Comparison of ENCODE assay signal across 11 mouse cellular contexts in the genomic region with DNA sequence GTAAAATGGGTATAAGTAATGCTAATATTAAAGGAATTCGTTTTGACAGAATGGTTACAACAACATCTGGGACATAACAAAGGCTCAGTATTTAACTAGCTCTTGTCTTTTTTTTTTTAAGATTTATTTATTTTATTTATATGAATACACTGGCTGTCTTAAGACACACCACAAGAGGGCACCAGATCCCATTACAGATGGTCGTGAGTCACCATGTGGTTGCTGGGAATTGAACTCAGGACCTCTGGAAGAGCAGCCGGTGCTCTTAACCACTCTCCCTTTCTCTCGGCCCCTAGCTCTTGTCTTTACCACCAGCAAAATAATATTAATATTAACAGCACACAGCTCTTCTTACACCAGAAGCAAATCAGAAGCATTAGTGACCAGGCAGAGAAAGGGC. TPM values are rescaled to one million over a fixed set of nuclear protein-coding genes. Genes with fewer than 3 reads are reported as not detected.
DNase-seq lines count a peak whose midpoint lies in the region; TF ChIP-seq lines count a peak whose summit lies in the region.
"Had no signal": no experiment of that assay in that cellular context is flagged by ENCODE, and none has a peak within 500 bp of the region (broad histone marks: within the 10 kb centered on the region; RNA-seq: fewer than 3 reads in every experiment).

No protein-coding gene starts in this region.

- 0 out of 2 replicates have a peak, but pooled peaks have one; percentile 7 for TF ChIP-seq CTCF in liver, adult 2 months (IDR thresholded peaks at IDR 0.05; ENCODE audit: low read depth, low read length)

- H3K4me1 ChIP-seq in liver, adult 2 months (ENCODE audit: control insufficient read depth, insufficient read depth, low read length) = peaks cover 11% of the 10 kb centered on the region

- 79% methylated on average over 4 of the region's 4 CpGs for WGBS in liver, adult 2 months

- H3K9ac ChIP-seq in liver, adult 2 months (ENCODE audit: low read depth, low read length) = no peak overlapping the region
- H3K9ac ChIP-seq: stomach, embryonic 15.5 days had no signal

- peaks cover 10% of the 10 kb centered on the region; the same call in 1 of the 2 replicates for H3K79me2 ChIP-seq in liver, adult 2 months (ENCODE audit: control insufficient read depth, insufficient read depth, low read length)
- peaks cover 9% of the 10 kb centered on the region for H3K79me2 ChIP-seq in myocyte (ENCODE audit: control insufficient read depth, insufficient read depth)

- no peak overlapping the region for H3K4me3 ChIP-seq in liver, adult 2 months (ENCODE audit: insufficient read depth, low read depth, low read length)
- peak overlapping the region; percentile 40 for H3K4me3 ChIP-seq in myocyte

- H3K36me3 ChIP-seq in liver, adult 2 months (ENCODE audit: control insufficient read depth, insufficient read depth, low read length) = peaks cover 4% of the 10 kb centered on the region; the same call in 1 of the 2 replicates
- peaks cover 8% of the 10 kb centered on the region for H3K36me3 ChIP-seq in myocyte (ENCODE audit: control insufficient read depth, insufficient read depth)
- H3K36me3 ChIP-seq: stomach, embryonic 15.5 days had no signal

- no peaks in the 10 kb centered on the region for H3K27me3 ChIP-seq in liver, adult 2 months (ENCODE audit: control insufficient read depth, insufficient read depth, low read length)
- H3K27me3 ChIP-seq in myocyte (ENCODE audit: control insufficient read depth, insufficient read depth, insufficient read length) = no peaks in the 10 kb centered on the region
- H3K27me3 ChIP-seq: stomach, embryonic 15.5 days had no signal

- peak; percentile 45 for DNase-seq in cerebellum, adult 9-10 months
- DNase-seq in cerebellum, adult 11-12 months = no peak
- no peak for DNase-seq in liver, adult 2 months (ENCODE audit: extremely low read depth, low read depth, low spot score)
- DNase-seq in liver = no peak
- DNase-seq in brain, adult 2 months (ENCODE audit: low read depth, low spot score) = peak; percentile 45
- no peak for DNase-seq in yolk sac, embryonic 10.5 days (ENCODE audit: low spot score)
- no peak for DNase-seq in left cerebral cortex, adult 11 months (ENCODE audit: low spot score)
- DNase-seq: kidney, adult 8-10 months; lung, adult 18-20 months had no signal

- H3K27ac ChIP-seq in liver, adult 2 months (replicated peaks; ENCODE audit: insufficient read depth, low read depth, low read length) = no peak overlapping the region

- no peak overlapping the region for H3ac ChIP-seq in myocyte (ENCODE audit: control insufficient read depth, insufficient read length)

- no peak overlapping the region for H3K4me2 ChIP-seq in myocyte (ENCODE audit: low read depth)

- TF ChIP-seq POLR2A in liver, adult 2 months (IDR thresholded peaks at IDR 0.05; ENCODE audit: extremely low read depth, insufficient read depth, low read length) = no peak
- TF ChIP-seq POLR2A in myocyte (IDR thresholded peaks at IDR 0.05; ENCODE audit: insufficient read length, low read depth) = no peak

TF ChIP-seq in myocyte, 11 proteins besides CTCF, POLR2A, EP300 and RAD21:
- no peak for TF ChIP-seq E2F4 (IDR thresholded peaks at IDR 0.05; ENCODE audit: insufficient read depth)

RNA-seq across cellular contexts. Expression of a gene that starts 1.1 kb away (rescaled TPM):
- total RNA-seq in liver, adult 2 months (2014; rRNA removed) = 25.6 and 41.1 TPM in 2 replicates
- 34.1 and 38.6 TPM in 2 replicates for polyA plus RNA-seq in liver, adult 2 months (2012; rRNA removed)
- 11.8 TPM for polyA plus RNA-seq in myocyte (2012; fragmentation: generic; extraction: Trizol)

Comparison
In these comparisons a context has a peak if more than half of its experiments do, and no peak if none do; other contexts are left out.
1. DNase-seq: peak in cerebellum, adult 9-10 months (single experiment) and brain, adult 2 months (single experiment); none in cerebellum, adult 11-12 months (single experiment), liver, adult 2 months (single experiment), liver (single experiment), yolk sac, embryonic 10.5 days (single experiment) and left cerebral cortex, adult 11 months (single experiment).